Mouse (Mus musculus): ENCODE data around the gene Igsf8. TPM values are rescaled to one million over a fixed set of nuclear protein-coding genes. Genes with fewer than 3 reads are reported as not detected.

Gene Igsf8
- polyA plus RNA-seq, 1 experiment from 2014 or later = 104 TPM

DNA sequence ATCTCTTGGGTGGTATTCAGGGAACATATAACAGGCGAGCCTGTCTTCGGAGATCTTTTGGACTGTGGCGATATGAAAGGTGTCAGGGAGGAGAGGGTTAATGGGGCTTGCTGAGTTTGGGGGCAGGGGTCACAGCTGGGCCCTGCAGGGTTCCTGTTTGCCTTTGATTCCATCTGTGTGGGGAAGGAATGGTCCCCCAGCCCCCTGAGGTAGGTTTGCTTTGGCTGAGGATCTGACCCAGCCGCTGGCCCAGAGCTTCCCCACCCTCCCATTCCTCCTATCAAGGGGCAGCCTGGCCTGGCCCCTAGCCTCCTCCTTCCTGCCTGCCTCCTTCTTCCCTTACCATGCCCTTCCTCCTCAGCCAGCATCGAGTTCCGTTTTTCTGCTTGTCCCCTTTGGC is 41.4 kb downstream of the Igsf8 start:
- no peaks in the 10 kb centered on the region for H3K27me3 ChIP-seq (ENCODE audit: control insufficient read depth, insufficient read depth, low read length)
- H3K4me2 ChIP-seq (ENCODE audit: low read depth, low read length, severe bottlenecking) = no peak overlapping the region
- H3K9ac ChIP-seq (ENCODE audit: low read length) = no peak overlapping the region
- H3K4me3 ChIP-seq (ENCODE audit: low read depth, low read length) = no peak overlapping the region
- 11% methylated on average over 6 of the region's 6 CpGs for WGBS
- peaks cover 7% of the 10 kb centered on the region; the same call in 1 of the 2 replicates for H3K4me1 ChIP-seq (replicated peaks; ENCODE audit: control insufficient read depth, insufficient read depth, low read length)
- H3K36me3 ChIP-seq (ENCODE audit: control insufficient read depth, insufficient read depth, low read length) = no peaks in the 10 kb centered on the region
- ATAC-seq (replicated peaks; ENCODE audit: low FRiP score) = no peak
- peak; percentile 53 for DNase-seq (ENCODE audit: low spot score)
- H3K9me3 ChIP-seq (ENCODE audit: control insufficient read depth, low read length) = no peaks in the 10 kb centered on the region
- no peak overlapping the region for H3K27ac ChIP-seq (ENCODE audit: low read depth, low read length)

GRCm38 (mm10) chr1:172304443-172304842 is 43.0 kb downstream of the Igsf8 start:
- peaks cover 5% of the 10 kb centered on the region; the same call in 1 of the 2 replicates for H3K4me1 ChIP-seq (replicated peaks; ENCODE audit: control insufficient read depth, insufficient read depth, low read length)
- H3K4me3 ChIP-seq (ENCODE audit: low read depth, low read length) = no peak overlapping the region
- ATAC-seq (replicated peaks; ENCODE audit: low FRiP score) (no peak), DNase-seq (ENCODE audit: low spot score) (no peak)
- WGBS = 81% methylated on average over 6 of the region's 6 CpGs
- no peak overlapping the region for H3K27ac ChIP-seq (ENCODE audit: low read depth, low read length)
- H3K27me3 ChIP-seq (ENCODE audit: control insufficient read depth, insufficient read depth, low read length) = no peaks in the 10 kb centered on the region
- H3K9ac ChIP-seq (ENCODE audit: low read length) = no peak overlapping the region
- H3K9me3 ChIP-seq (ENCODE audit: control insufficient read depth, low read length) = no peaks in the 10 kb centered on the region
- no peak overlapping the region for H3K4me2 ChIP-seq (ENCODE audit: low read depth, low read length, severe bottlenecking)
- H3K36me3 ChIP-seq (ENCODE audit: control insufficient read depth, insufficient read depth, low read length) = no peaks in the 10 kb centered on the region

- Histone ChIP-seq H3K9me3 (ENCODE audit: control insufficient read depth, low read length) (no peaks in the 10 kb centered on the region), H3K36me3 (ENCODE audit: control insufficient read depth, insufficient read depth, low read length) (no peaks in the 10 kb centered on the region), H3K27me3 (ENCODE audit: control insufficient read depth, insufficient read depth, low read length) (no peaks in the 10 kb centered on the region), H3K4me3 (ENCODE audit: low read depth, low read length) (no peak overlapping the region), H3K27ac (ENCODE audit: low read depth, low read length) (no peak overlapping the region), H3K4me2 (ENCODE audit: low read depth, low read length, severe bottlenecking) (no peak overlapping the region), H3K4me1 (replicated peaks; ENCODE audit: control insufficient read depth, insufficient read depth, low read length) (peaks cover 11% of the 10 kb centered on the region; the same call in 1 of the 2 replicates), H3K9ac (ENCODE audit: low read length) (no peak overlapping the region)
- 88% methylated on average over 2 of the region's 2 CpGs for WGBS
- no peak for ATAC-seq (replicated peaks; ENCODE audit: low FRiP score)
- DNase-seq (ENCODE audit: low spot score) = no peak
Observed at GRCm38 (mm10) chr1:172305153-172305552, 43.7 kb downstream of the Igsf8 start.

DNA sequence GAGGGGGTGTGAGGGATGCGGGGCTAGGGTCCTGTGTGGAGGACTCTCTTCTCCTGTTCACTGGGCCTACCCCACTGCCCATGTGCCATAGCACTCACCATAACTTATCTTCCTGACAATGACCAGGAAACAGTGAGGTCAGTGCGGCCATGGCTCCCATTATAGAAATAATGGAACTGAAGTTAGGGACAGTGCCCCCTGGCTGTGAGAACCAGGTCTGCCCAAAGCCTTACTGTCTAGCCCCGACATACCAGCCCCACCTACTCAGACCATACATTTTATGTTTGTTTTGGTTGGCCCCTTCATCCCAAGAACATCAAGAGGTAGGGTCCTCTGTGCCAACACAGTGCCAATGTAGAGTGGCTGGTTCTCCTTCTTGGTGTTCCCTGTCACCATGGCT is 44.2 kb downstream of the Igsf8 start:
- Histone ChIP-seq H3K4me1 (replicated peaks; ENCODE audit: control insufficient read depth, insufficient read depth, low read length) (peaks cover 10% of the 10 kb centered on the region; the same call in 1 of the 2 replicates), H3K4me2 (ENCODE audit: low read depth, low read length, severe bottlenecking) (no peak overlapping the region), H3K9ac (ENCODE audit: low read length) (no peak overlapping the region), H3K36me3 (ENCODE audit: control insufficient read depth, insufficient read depth, low read length) (no peaks in the 10 kb centered on the region), H3K27ac (ENCODE audit: low read depth, low read length) (no peak overlapping the region), H3K9me3 (ENCODE audit: control insufficient read depth, low read length) (no peaks in the 10 kb centered on the region), H3K4me3 (ENCODE audit: low read depth, low read length) (no peak overlapping the region), H3K27me3 (ENCODE audit: control insufficient read depth, insufficient read depth, low read length) (no peaks in the 10 kb centered on the region)
- DNase-seq (ENCODE audit: low spot score) = no peak
- WGBS = 78% methylated on average over 3 of the region's 3 CpGs
- no peak for ATAC-seq (replicated peaks; ENCODE audit: low FRiP score)

GRCm38 (mm10) chr1:172306196-172306595 is 44.8 kb downstream of the Igsf8 start:
- no peak overlapping the region for H3K27ac ChIP-seq (ENCODE audit: low read depth, low read length)
- peaks cover 12% of the 10 kb centered on the region; the same call in 1 of the 2 replicates for H3K4me1 ChIP-seq (replicated peaks; ENCODE audit: control insufficient read depth, insufficient read depth, low read length)
- 87% methylated on average over 4 of the region's 4 CpGs for WGBS

DNA sequence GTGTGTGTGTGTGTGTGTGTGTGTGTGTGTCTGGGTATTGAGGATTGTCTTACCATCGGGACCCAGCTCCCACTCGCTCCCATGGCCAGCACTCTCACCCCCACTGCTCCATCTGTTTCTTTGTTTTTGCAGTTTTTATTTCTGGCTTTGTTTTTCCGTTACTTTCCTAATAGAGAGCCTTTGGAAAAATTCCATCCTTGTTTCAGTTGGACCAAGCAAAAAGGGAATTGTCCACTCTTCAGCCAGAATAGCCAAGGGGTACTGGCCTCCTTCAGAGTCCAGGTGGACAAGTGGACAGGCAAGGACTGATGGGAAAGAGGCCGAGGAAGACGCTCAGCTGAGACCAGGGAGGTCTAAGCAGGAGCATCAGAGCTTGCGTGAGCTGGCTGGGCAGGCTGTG is 45.4 kb downstream of the Igsf8 start:
- H3K9me3 ChIP-seq (ENCODE audit: control insufficient read depth, low read length) = no peaks in the 10 kb centered on the region
- no peaks in the 10 kb centered on the region for H3K36me3 ChIP-seq (ENCODE audit: control insufficient read depth, insufficient read depth, low read length)
- DNase-seq (ENCODE audit: low spot score) (no peak), ATAC-seq (replicated peaks; ENCODE audit: low FRiP score) (no peak)
- WGBS = 82% methylated on average over 6 of the region's 6 CpGs
- H3K4me3 ChIP-seq (ENCODE audit: low read depth, low read length) = no peak overlapping the region
- no peak overlapping the region for H3K4me2 ChIP-seq (ENCODE audit: low read depth, low read length, severe bottlenecking)
- peaks cover 15% of the 10 kb centered on the region; the same call in 1 of the 2 replicates for H3K4me1 ChIP-seq (replicated peaks; ENCODE audit: control insufficient read depth, insufficient read depth, low read length)
- no peaks in the 10 kb centered on the region for H3K27me3 ChIP-seq (ENCODE audit: control insufficient read depth, insufficient read depth, low read length)
- H3K27ac ChIP-seq (ENCODE audit: low read depth, low read length) = no peak overlapping the region
- H3K9ac ChIP-seq (ENCODE audit: low read length) = no peak overlapping the region

More at GRCm38 (mm10) chr1:172306196-172306595, 44.8 kb downstream of the Igsf8 start:
- no peak overlapping the region for H3K4me3 ChIP-seq (ENCODE audit: low read depth, low read length)
- H3K4me2 ChIP-seq (ENCODE audit: low read depth, low read length, severe bottlenecking) = no peak overlapping the region
- H3K9me3 ChIP-seq (ENCODE audit: control insufficient read depth, low read length) = no peaks in the 10 kb centered on the region
- no peak overlapping the region for H3K9ac ChIP-seq (ENCODE audit: low read length)
- no peaks in the 10 kb centered on the region for H3K27me3 ChIP-seq (ENCODE audit: control insufficient read depth, insufficient read depth, low read length)
- no peak for DNase-seq (ENCODE audit: low spot score)
- no peak for ATAC-seq (replicated peaks; ENCODE audit: low FRiP score)
- no peaks in the 10 kb centered on the region for H3K36me3 ChIP-seq (ENCODE audit: control insufficient read depth, insufficient read depth, low read length)

- H3K4me2 ChIP-seq (ENCODE audit: low read depth, low read length, severe bottlenecking) = no peak overlapping the region
- DNase-seq (ENCODE audit: low spot score) (no peak), ATAC-seq (replicated peaks; ENCODE audit: low FRiP score) (no peak)
- H3K4me3 ChIP-seq (ENCODE audit: low read depth, low read length) = no peak overlapping the region
- H3K36me3 ChIP-seq (ENCODE audit: control insufficient read depth, insufficient read depth, low read length) = no peaks in the 10 kb centered on the region
- 52% methylated on average over 10 of the region's 10 CpGs for WGBS
- H3K9me3 ChIP-seq (ENCODE audit: control insufficient read depth, low read length) = no peaks in the 10 kb centered on the region
- H3K4me1 ChIP-seq (replicated peaks; ENCODE audit: control insufficient read depth, insufficient read depth, low read length) = peaks cover 13% of the 10 kb centered on the region; the same call in 1 of the 2 replicates
- no peaks in the 10 kb centered on the region for H3K27me3 ChIP-seq (ENCODE audit: control insufficient read depth, insufficient read depth, low read length)
- peak overlapping the region; percentile 10 for H3K27ac ChIP-seq (ENCODE audit: low read depth, low read length)
- H3K9ac ChIP-seq (ENCODE audit: low read length) = peak overlapping the region; percentile 23; the same call in 1 of the 2 replicates
Observed at GRCm38 (mm10) chr1:172307936-172308335, 46.5 kb downstream of the Igsf8 start.

GRCm38 (mm10) chr1:172308409-172308808 is 47.0 kb downstream of the Igsf8 start:
- Histone ChIP-seq H3K36me3 (ENCODE audit: control insufficient read depth, insufficient read depth, low read length) (no peaks in the 10 kb centered on the region), H3K4me1 (replicated peaks; ENCODE audit: control insufficient read depth, insufficient read depth, low read length) (peaks cover 16% of the 10 kb centered on the region; the same call in 1 of the 2 replicates), H3K4me2 (ENCODE audit: low read depth, low read length, severe bottlenecking) (no peak overlapping the region), H3K9me3 (ENCODE audit: control insufficient read depth, low read length) (no peaks in the 10 kb centered on the region), H3K27ac (ENCODE audit: low read depth, low read length) (peak overlapping the region; percentile 10; the same call in 1 of the 2 replicates), H3K4me3 (ENCODE audit: low read depth, low read length) (no peak overlapping the region), H3K9ac (ENCODE audit: low read length) (no peak overlapping the region), H3K27me3 (ENCODE audit: control insufficient read depth, insufficient read depth, low read length) (no peaks in the 10 kb centered on the region)
- DNase-seq (ENCODE audit: low spot score) = no peak
- 88% methylated on average over 1 of the region's 1 CpGs for WGBS
- ATAC-seq (replicated peaks; ENCODE audit: low FRiP score) = no peak
